31 mouse cellular contexts compared by ENCODE assay signal in the genomic region with DNA sequence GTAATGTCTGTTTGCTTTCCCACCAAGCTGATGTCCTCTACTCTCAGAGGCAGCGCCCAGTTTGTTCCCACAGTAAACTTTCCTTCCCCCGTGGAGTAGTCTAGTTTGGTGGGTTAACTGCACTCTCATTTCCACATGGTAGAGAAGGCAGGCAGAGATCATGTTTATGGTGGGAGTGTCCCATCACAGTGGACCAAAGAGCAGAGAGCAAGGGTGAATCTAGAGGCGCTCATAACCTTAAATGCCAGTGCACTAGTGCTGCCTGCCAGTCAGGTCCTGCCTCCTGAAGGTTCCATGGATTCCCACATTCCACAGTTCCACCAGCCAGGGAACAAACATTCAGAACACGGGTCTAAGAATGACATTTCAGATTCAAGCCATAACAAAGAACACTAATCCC.
"Had no signal": no experiment of that assay in that cellular context is flagged by ENCODE, and none has a peak within 500 bp of the region (broad histone marks: within the 10 kb centered on the region; RNA-seq: fewer than 3 reads in every experiment).

No protein-coding gene starts in this region.

- H3K4me1 ChIP-seq: limb, embryonic 10.5 days; limb, embryonic 12.5 days; limb, embryonic 13.5 days; limb, embryonic 15.5 days; lung, embryonic 15.5 days; midbrain, embryonic 10.5 days; midbrain, embryonic 12.5 days; midbrain, embryonic 13.5 days; midbrain, embryonic 15.5 days; neural tube, embryonic 12.5 days had no signal

- H3K36me3 ChIP-seq: limb, embryonic 10.5 days; limb, embryonic 12.5 days; limb, embryonic 13.5 days; limb, embryonic 15.5 days; liver, embryonic 12.5 days; liver, embryonic 13.5 days; liver, embryonic 15.5 days; lung, embryonic 15.5 days; midbrain, embryonic 10.5 days; midbrain, embryonic 12.5 days; midbrain, embryonic 13.5 days; midbrain, embryonic 15.5 days; neural tube, embryonic 12.5 days had no signal

- H3K4me2 ChIP-seq: limb, embryonic 12.5 days; limb, embryonic 13.5 days; limb, embryonic 15.5 days; liver, embryonic 11.5 days; liver, embryonic 12.5 days; liver, embryonic 13.5 days; liver, embryonic 15.5 days; lung, embryonic 14.5 days; lung, embryonic 15.5 days; midbrain, embryonic 11.5 days; midbrain, embryonic 12.5 days; midbrain, embryonic 13.5 days; midbrain, embryonic 15.5 days; neural tube, embryonic 12.5 days had no signal

- H3K27ac ChIP-seq: limb, embryonic 10.5 days; limb, embryonic 12.5 days; limb, embryonic 13.5 days; limb, embryonic 15.5 days; liver, embryonic 12.5 days; liver, embryonic 13.5 days; liver, embryonic 14.5 days; liver, embryonic 15.5 days; lung, embryonic 15.5 days; macrophage; midbrain, embryonic 10.5 days; midbrain, embryonic 12.5 days; midbrain, embryonic 13.5 days; midbrain, embryonic 15.5 days; neural tube, embryonic 12.5 days had no signal

- H3K4me3 ChIP-seq: limb, embryonic 10.5 days; limb, embryonic 12.5 days; limb, embryonic 13.5 days; limb, embryonic 15.5 days; liver, embryonic 12.5 days; liver, embryonic 13.5 days; liver, embryonic 15.5 days; lung, embryonic 15.5 days; megakaryocyte, embryonic 14.5 days; midbrain, embryonic 10.5 days; midbrain, embryonic 12.5 days; midbrain, embryonic 13.5 days; midbrain, embryonic 15.5 days; myocyte; neural tube, embryonic 12.5 days had no signal

- H3K9ac ChIP-seq: limb, embryonic 12.5 days; limb, embryonic 13.5 days; limb, embryonic 15.5 days; liver, embryonic 12.5 days; liver, embryonic 13.5 days; liver, embryonic 14.5 days; liver, embryonic 15.5 days; liver, postnatal 0 days; lung, embryonic 14.5 days; lung, embryonic 15.5 days; midbrain, embryonic 12.5 days; midbrain, embryonic 13.5 days; midbrain, embryonic 15.5 days; neural tube, embryonic 12.5 days had no signal

- H3K9me3 ChIP-seq: limb, embryonic 10.5 days; limb, embryonic 12.5 days; limb, embryonic 13.5 days; limb, embryonic 15.5 days; liver, embryonic 12.5 days; liver, embryonic 13.5 days; liver, embryonic 15.5 days; lung, embryonic 15.5 days; megakaryocyte, embryonic 14.5 days; midbrain, embryonic 10.5 days; midbrain, embryonic 12.5 days; midbrain, embryonic 13.5 days; midbrain, embryonic 15.5 days; neural tube, embryonic 12.5 days had no signal

- ATAC-seq: liver, embryonic 12.5 days; liver, postnatal 0 days; lung, postnatal 0 days; midbrain, embryonic 13.5 days; midbrain, embryonic 15.5 days; midbrain, embryonic 16.5 days had no signal

- H3K27me3 ChIP-seq: limb, embryonic 12.5 days; limb, embryonic 13.5 days; limb, embryonic 15.5 days; liver, embryonic 12.5 days; liver, embryonic 13.5 days; liver, embryonic 15.5 days; lung, embryonic 15.5 days; midbrain, embryonic 12.5 days; midbrain, embryonic 13.5 days; midbrain, embryonic 15.5 days; neural tube, embryonic 12.5 days had no signal

- DNase-seq: left cerebral cortex, postnatal 4 days; liver, embryonic 13.5 days; liver, postnatal 0 days; lung, adult 18-20 months; lung, adult 2 months; lung, embryonic 14.5 days; lung, postnatal 10 days; lung, postnatal 14 days; lung, postnatal 36 days; lung, postnatal 4 days; midbrain, embryonic 14.5 days had no signal
